8 mouse cellular contexts compared by ENCODE assay signal in the genomic region with DNA sequence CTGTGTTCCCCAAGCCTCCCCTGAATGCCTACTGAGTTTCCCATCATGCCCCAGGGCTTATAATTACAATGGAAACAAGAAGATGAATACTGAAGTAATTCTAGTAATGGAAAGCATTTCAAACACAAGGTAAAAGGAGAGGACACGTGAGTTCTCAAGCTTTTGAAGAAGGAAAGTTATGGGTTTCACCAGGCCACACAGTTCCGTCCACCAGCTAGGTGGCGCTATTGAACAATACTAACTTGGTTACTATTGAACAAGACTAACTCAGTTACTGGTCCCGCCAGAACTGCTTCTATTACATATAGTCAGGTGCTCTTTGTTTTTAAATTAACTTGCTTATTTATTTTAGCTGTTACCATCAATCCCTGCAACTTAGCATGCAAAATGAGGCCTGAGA.
DNase-seq lines count a peak whose midpoint lies in the region; ATAC-seq and TF ChIP-seq lines count a peak whose summit lies in the region.

No protein-coding gene starts in this region.

- peak; percentile 67 for TF ChIP-seq CTCF in gastrocnemius, adult 2 months (IDR thresholded peaks at IDR 0.05)
- no peak for TF ChIP-seq CTCF in thymus, adult 2 months (IDR thresholded peaks at IDR 0.05; ENCODE audit: borderline replicate concordance, control insufficient read depth, extremely low read depth, insufficient read depth, low read length, poor library complexity)

- no peaks in the 10 kb centered on the region for H3K27me3 ChIP-seq in intestine, embryonic 14.5 days (replicated peaks; ENCODE audit: control insufficient read depth, insufficient read depth, low read length)
- H3K27me3 ChIP-seq in intestine, embryonic 15.5 days (replicated peaks), result no peaks in the 10 kb centered on the region
- H3K27me3 ChIP-seq in midbrain, embryonic 16.5 days (ENCODE audit: control insufficient read depth, insufficient read depth, low read depth, low read length), result no peaks in the 10 kb centered on the region
- H3K27me3 ChIP-seq in thymus, adult 2 months (ENCODE audit: control insufficient read depth, insufficient read depth, low read length), result no peaks in the 10 kb centered on the region

- 21% methylated on average over 4 of the region's 4 CpGs for WGBS in intestine, embryonic 14.5 days
- 20% methylated on average over 4 of the region's 4 CpGs for WGBS in intestine, embryonic 15.5 days
- 12% methylated on average over 4 of the region's 4 CpGs for WGBS in midbrain, embryonic 16.5 days
- WGBS in thymus, adult 2 months, result 14% methylated on average over 4 of the region's 4 CpGs

- peak; percentile 74 for DNase-seq in intestine, embryonic 14.5 days (ENCODE audit: low spot score)
- DNase-seq in MEL-GATA-1-ER (ENCODE audit: extremely low read depth, low read depth), result peak; percentile 28
- DNase-seq in cerebellum, adult 8-10 months, result peak; percentile 66
- peak; percentile 66 for DNase-seq in gastrocnemius, adult 2 months
- DNase-seq in layer of hippocampus, postnatal 10 days (ENCODE audit: low spot score in 2 of 2), result peak; percentile 70 to 72
- peak; percentile 75 for DNase-seq in thymus, adult 2 months

- no peak overlapping the region for H3K27ac ChIP-seq in intestine, embryonic 14.5 days (ENCODE audit: low read depth)
- H3K27ac ChIP-seq in intestine, embryonic 15.5 days, result no peak overlapping the region
- no peak overlapping the region for H3K27ac ChIP-seq in gastrocnemius, adult 2 months
- no peak overlapping the region for H3K27ac ChIP-seq in midbrain, embryonic 16.5 days (ENCODE audit: low read length)
- H3K27ac ChIP-seq in thymus, adult 2 months (ENCODE audit: control insufficient read depth, insufficient read depth, low read length), result no peak overlapping the region

- ATAC-seq in intestine, embryonic 14.5 days (replicated peaks; ENCODE audit: low FRiP score, low TSS enrichment, low read depth), result no peak
- ATAC-seq in intestine, embryonic 15.5 days, result no peak
- 0 out of 2 replicates have a peak, but pooled peaks have one; percentile 55 for ATAC-seq in midbrain, embryonic 16.5 days

- H3K4me3 ChIP-seq in intestine, embryonic 14.5 days (ENCODE audit: low read depth, low read length), result no peak overlapping the region
- H3K4me3 ChIP-seq in intestine, embryonic 15.5 days (replicated peaks), result no peak overlapping the region
- H3K4me3 ChIP-seq in gastrocnemius, adult 2 months, result no peak overlapping the region
- H3K4me3 ChIP-seq in midbrain, embryonic 16.5 days (ENCODE audit: low read depth, low read length), result no peak overlapping the region
- no peak overlapping the region for H3K4me3 ChIP-seq in thymus, adult 2 months (ENCODE audit: control insufficient read depth, insufficient read depth, low read length)

- H3K9ac ChIP-seq in intestine, embryonic 14.5 days (ENCODE audit: low read length), result no peak overlapping the region
- H3K9ac ChIP-seq in intestine, embryonic 15.5 days, result no peak overlapping the region
- H3K9ac ChIP-seq in midbrain, embryonic 16.5 days (ENCODE audit: low read depth, low read length), result no peak overlapping the region

- TF ChIP-seq POLR2A in thymus, adult 2 months (IDR thresholded peaks at IDR 0.05; ENCODE audit: control insufficient read depth, extremely low read depth, insufficient read depth, low read length, poor library complexity), result no peak

- no peaks in the 10 kb centered on the region for H3K36me3 ChIP-seq in intestine, embryonic 14.5 days (ENCODE audit: control insufficient read depth, insufficient read depth, low read length)
- H3K36me3 ChIP-seq in intestine, embryonic 15.5 days, result 0 out of 2 replicates have a peak, but pooled peaks cover 3% of the 10 kb centered on the region
- H3K36me3 ChIP-seq in midbrain, embryonic 16.5 days (ENCODE audit: control insufficient read depth, insufficient read depth, low read length), result no peaks in the 10 kb centered on the region
- no peaks in the 10 kb centered on the region for H3K36me3 ChIP-seq in thymus, adult 2 months (ENCODE audit: control insufficient read depth, insufficient read depth, low read length)

- no peak overlapping the region for H3K4me2 ChIP-seq in intestine, embryonic 14.5 days (ENCODE audit: low read length)
- H3K4me2 ChIP-seq in intestine, embryonic 15.5 days (replicated peaks), result no peak overlapping the region
- H3K4me2 ChIP-seq in midbrain, embryonic 16.5 days (ENCODE audit: low read length), result no peak overlapping the region

- intact Hi-C loops in gastrocnemius, adult 2 months (cut with DNase I), result no loop called here

- H3K4me1 ChIP-seq in intestine, embryonic 14.5 days (replicated peaks; ENCODE audit: control insufficient read depth, insufficient read depth, low read length), result no peaks in the 10 kb centered on the region
- no peaks in the 10 kb centered on the region for H3K4me1 ChIP-seq in intestine, embryonic 15.5 days (replicated peaks)
- no peaks in the 10 kb centered on the region for H3K4me1 ChIP-seq in midbrain, embryonic 16.5 days (ENCODE audit: control insufficient read depth, insufficient read depth, low read length)
- H3K4me1 ChIP-seq in thymus, adult 2 months (replicated peaks; ENCODE audit: control insufficient read depth, insufficient read depth, low read length), result peaks cover 9% of the 10 kb centered on the region

- H3K9me3 ChIP-seq in intestine, embryonic 14.5 days (ENCODE audit: control insufficient read depth, low read length), result no peaks in the 10 kb centered on the region
- no peaks in the 10 kb centered on the region for H3K9me3 ChIP-seq in intestine, embryonic 15.5 days
- H3K9me3 ChIP-seq in midbrain, embryonic 16.5 days (replicated peaks; ENCODE audit: control insufficient read depth, low read length, poor library complexity, severe bottlenecking), result no peaks in the 10 kb centered on the region
